Mouse (Mus musculus): ENCODE data around the gene Asf1a. TPM values are rescaled to one million over a fixed set of nuclear protein-coding genes. Genes with fewer than 3 reads are reported as not detected.
"Not testable (repeated sequence)": the region's sequence is repeated elsewhere in the genome, so short reads cannot be mapped to it uniquely, and the experiment has no call there.

Asf1a gene
- polyA plus RNA-seq, 1 experiment from 2014 or later: 165 TPM

- DNase-seq (ENCODE audit: low spot score) (peak; percentile 94), ATAC-seq (ENCODE audit: low FRiP score) (peak; percentile 90)
- no peaks in the 10 kb centered on the region for H3K36me3 ChIP-seq (ENCODE audit: control insufficient read depth, insufficient read depth, low read length)
- H3K27me3 ChIP-seq (ENCODE audit: control insufficient read depth, insufficient read depth, low read length): no peaks in the 10 kb centered on the region
- H3K4me1 ChIP-seq (replicated peaks; ENCODE audit: control insufficient read depth, insufficient read depth, low read length): no peaks in the 10 kb centered on the region
- peak overlapping the region; percentile 59 for H3K9ac ChIP-seq (ENCODE audit: low read depth, low read length)
- no peaks in the 10 kb centered on the region for H3K9me3 ChIP-seq (ENCODE audit: control insufficient read depth, low read length)
- H3K4me3 ChIP-seq (ENCODE audit: low read depth, low read length): peak overlapping the region; percentile 66
- H3K4me2 ChIP-seq (replicated peaks; ENCODE audit: low read depth, low read length): peak overlapping the region; percentile 42
- under 1% methylated on average over 67 of the region's 67 CpGs for whole genome bisulfite sequencing
- H3K27ac ChIP-seq (ENCODE audit: low read depth, low read length): peak overlapping the region; percentile 80
Measured at GRCm38 (mm10) chr10:53629247-53629917, 32.8 kb downstream of the Asf1a start.

GRCm38 (mm10) chr10:53629918-53630250 is 33.3 kb downstream of the Asf1a start:
- no peaks in the 10 kb centered on the region for H3K9me3 ChIP-seq (ENCODE audit: control insufficient read depth, low read length)
- peak overlapping the region; percentile 59 for H3K9ac ChIP-seq (ENCODE audit: low read depth, low read length)
- no peaks in the 10 kb centered on the region for H3K36me3 ChIP-seq (ENCODE audit: control insufficient read depth, insufficient read depth, low read length)
- DNase-seq (ENCODE audit: low spot score): peak; percentile 98
- peak overlapping the region; percentile 42; the same call in 1 of the 2 replicates for H3K4me2 ChIP-seq (replicated peaks; ENCODE audit: low read depth, low read length)
- WGBS: under 1% methylated on average over 35 of the region's 35 CpGs
- peak overlapping the region; percentile 66 for H3K4me3 ChIP-seq (ENCODE audit: low read depth, low read length)
- H3K27ac ChIP-seq (ENCODE audit: low read depth, low read length): peak overlapping the region; percentile 80
- H3K4me1 ChIP-seq (replicated peaks; ENCODE audit: control insufficient read depth, insufficient read depth, low read length): no peaks in the 10 kb centered on the region
- H3K27me3 ChIP-seq (ENCODE audit: control insufficient read depth, insufficient read depth, low read length): no peaks in the 10 kb centered on the region
- ATAC-seq (ENCODE audit: low FRiP score): peak; percentile 97

GRCm38 (mm10) chr10:53630339-53630738 is 33.8 kb downstream of the Asf1a start, which contains the start of gene Mcm9:
Gene Mcm9, minus strand, starts transcription at chr10:53630439.
- H3K36me3 ChIP-seq (ENCODE audit: control insufficient read depth, insufficient read depth, low read length); DNase-seq (ENCODE audit: low spot score); H3K9me3 ChIP-seq (ENCODE audit: control insufficient read depth, low read length); H3K27me3 ChIP-seq (ENCODE audit: control insufficient read depth, insufficient read depth, low read length); H3K4me1 ChIP-seq (replicated peaks; ENCODE audit: control insufficient read depth, insufficient read depth, low read length); ATAC-seq (ENCODE audit: low FRiP score): not testable (repeated sequence)
- Histone ChIP-seq H3K27ac (ENCODE audit: low read depth, low read length) (peak within 1 kb of the TSS; percentile 80), H3K4me3 (ENCODE audit: low read depth, low read length) (peak within 1 kb of the TSS; percentile 66), H3K4me2 (replicated peaks; ENCODE audit: low read depth, low read length) (peak within 1 kb of the TSS; percentile 42), H3K9ac (ENCODE audit: low read depth, low read length) (peak within 1 kb of the TSS; percentile 59)
- 56% methylated on average over 10 of the region's 10 CpGs for WGBS

GRCm38 (mm10) chr10:53634160-53634559 is 37.6 kb downstream of the Asf1a start:
- Histone ChIP-seq H3K9ac (ENCODE audit: low read depth, low read length) (no peak overlapping the region), H3K9me3 (ENCODE audit: control insufficient read depth, low read length) (no peaks in the 10 kb centered on the region), H3K4me2 (replicated peaks; ENCODE audit: low read depth, low read length) (no peak overlapping the region), H3K36me3 (ENCODE audit: control insufficient read depth, insufficient read depth, low read length) (no peaks in the 10 kb centered on the region), H3K27ac (ENCODE audit: low read depth, low read length) (no peak overlapping the region), H3K27me3 (ENCODE audit: control insufficient read depth, insufficient read depth, low read length) (no peaks in the 10 kb centered on the region), H3K4me1 (replicated peaks; ENCODE audit: control insufficient read depth, insufficient read depth, low read length) (no peaks in the 10 kb centered on the region), H3K4me3 (ENCODE audit: low read depth, low read length) (no peak overlapping the region)
- 86% methylated on average over 10 of the region's 10 CpGs for WGBS
- no peak for DNase-seq (ENCODE audit: low spot score)
- ATAC-seq (ENCODE audit: low FRiP score): no peak

- Histone ChIP-seq H3K27ac (ENCODE audit: low read depth, low read length) (no peak overlapping the region), H3K4me2 (replicated peaks; ENCODE audit: low read depth, low read length) (no peak overlapping the region), H3K4me3 (ENCODE audit: low read depth, low read length) (no peak overlapping the region), H3K36me3 (ENCODE audit: control insufficient read depth, insufficient read depth, low read length) (no peaks in the 10 kb centered on the region), H3K9ac (ENCODE audit: low read depth, low read length) (no peak overlapping the region), H3K9me3 (ENCODE audit: control insufficient read depth, low read length) (no peaks in the 10 kb centered on the region), H3K4me1 (replicated peaks; ENCODE audit: control insufficient read depth, insufficient read depth, low read length) (no peaks in the 10 kb centered on the region), H3K27me3 (ENCODE audit: control insufficient read depth, insufficient read depth, low read length) (no peaks in the 10 kb centered on the region)
- ATAC-seq (ENCODE audit: low FRiP score): no peak
- 85% methylated on average over 13 of the region's 13 CpGs for WGBS
- DNase-seq (ENCODE audit: low spot score): no peak
Measured at GRCm38 (mm10) chr10:53635246-53635971, 38.9 kb downstream of the Asf1a start.

GRCm38 (mm10) chr10:53641507-53641906 is 45.0 kb downstream of the Asf1a start:
- ATAC-seq (ENCODE audit: low FRiP score) (no peak), DNase-seq (ENCODE audit: low spot score) (peak; percentile 39)
- Histone ChIP-seq H3K9ac (ENCODE audit: low read depth, low read length) (no peak overlapping the region), H3K27ac (ENCODE audit: low read depth, low read length) (no peak overlapping the region), H3K4me2 (replicated peaks; ENCODE audit: low read depth, low read length) (no peak overlapping the region), H3K4me1 (replicated peaks; ENCODE audit: control insufficient read depth, insufficient read depth, low read length) (no peaks in the 10 kb centered on the region), H3K36me3 (ENCODE audit: control insufficient read depth, insufficient read depth, low read length) (no peaks in the 10 kb centered on the region), H3K9me3 (ENCODE audit: control insufficient read depth, low read length) (no peaks in the 10 kb centered on the region), H3K27me3 (ENCODE audit: control insufficient read depth, insufficient read depth, low read length) (no peaks in the 10 kb centered on the region), H3K4me3 (ENCODE audit: low read depth, low read length) (no peak overlapping the region)

GRCm38 (mm10) chr10:53650683-53651082 is 54.1 kb downstream of the Asf1a start:
- Histone ChIP-seq H3K36me3 (ENCODE audit: control insufficient read depth, insufficient read depth, low read length) (no peaks in the 10 kb centered on the region), H3K27ac (ENCODE audit: low read depth, low read length) (no peak overlapping the region), H3K9me3 (ENCODE audit: control insufficient read depth, low read length) (no peaks in the 10 kb centered on the region), H3K4me1 (replicated peaks; ENCODE audit: control insufficient read depth, insufficient read depth, low read length) (no peaks in the 10 kb centered on the region), H3K27me3 (ENCODE audit: control insufficient read depth, insufficient read depth, low read length) (no peaks in the 10 kb centered on the region), H3K4me3 (ENCODE audit: low read depth, low read length) (no peak overlapping the region), H3K9ac (ENCODE audit: low read depth, low read length) (no peak overlapping the region), H3K4me2 (replicated peaks; ENCODE audit: low read depth, low read length) (no peak overlapping the region)
- ATAC-seq (ENCODE audit: low FRiP score): no peak
- DNase-seq (ENCODE audit: low spot score): no peak
- 82% methylated on average over 2 of the region's 2 CpGs for WGBS

- H3K9ac ChIP-seq (ENCODE audit: low read depth, low read length); H3K4me3 ChIP-seq (ENCODE audit: low read depth, low read length); DNase-seq (ENCODE audit: low spot score); H3K4me2 ChIP-seq (replicated peaks; ENCODE audit: low read depth, low read length); H3K4me1 ChIP-seq (replicated peaks; ENCODE audit: control insufficient read depth, insufficient read depth, low read length); H3K27me3 ChIP-seq (ENCODE audit: control insufficient read depth, insufficient read depth, low read length); H3K9me3 ChIP-seq (ENCODE audit: control insufficient read depth, low read length); H3K27ac ChIP-seq (ENCODE audit: low read depth, low read length); ATAC-seq (ENCODE audit: low FRiP score); H3K36me3 ChIP-seq (ENCODE audit: control insufficient read depth, insufficient read depth, low read length): not testable (repeated sequence)
- 82% methylated on average over 5 of the region's 5 CpGs for WGBS
Measured at GRCm38 (mm10) chr10:53654239-53654638, 57.7 kb downstream of the Asf1a start.
